Mouse (Mus musculus): ENCODE data around the gene Cir1. TPM values are rescaled to one million over a fixed set of nuclear protein-coding genes. Genes with fewer than 3 reads are reported as not detected.

Gene Cir1
- total RNA-seq, 1 experiment = 7.4 TPM

DNA sequence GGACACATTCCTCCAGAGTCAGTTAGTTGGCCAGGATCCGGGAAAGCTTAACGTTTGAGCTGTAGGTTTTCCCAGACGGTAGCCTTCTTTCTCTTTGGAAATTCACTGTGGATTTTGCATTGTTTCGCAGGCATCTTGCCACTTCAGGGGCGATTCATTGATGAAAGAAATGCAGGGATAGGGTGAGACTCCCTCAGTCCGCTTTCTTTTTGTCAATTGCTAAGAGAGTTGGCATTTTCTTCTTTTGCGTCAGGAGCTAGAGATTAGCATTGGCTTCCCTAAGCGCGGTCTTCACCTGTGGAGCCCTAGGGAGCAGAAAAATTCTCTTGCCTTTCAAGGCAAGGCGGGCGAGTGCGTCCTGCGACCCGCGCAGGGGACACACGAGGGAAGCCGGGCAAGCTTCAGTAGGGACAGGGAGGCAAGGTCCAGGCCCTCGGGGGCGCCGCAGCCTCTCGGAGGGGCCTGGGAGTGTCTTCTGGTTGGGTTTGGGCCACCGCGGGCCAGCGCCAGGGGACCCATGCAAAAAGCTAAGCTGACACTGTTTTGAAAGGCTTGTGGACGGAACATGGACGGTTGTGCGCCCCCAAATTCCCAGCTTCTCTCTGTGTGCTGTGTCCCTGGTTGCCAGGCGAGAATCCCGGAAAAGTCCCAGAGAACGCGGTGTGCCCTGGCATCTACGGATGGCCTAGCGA, 32.0 kb downstream of the Cir1 start:
- H3K4me1 ChIP-seq (ENCODE audit: control insufficient read depth in 2 of 2, insufficient read depth in 2 of 2, low read length in 2 of 2, poor library complexity in 1 of 2) = peaks cover 0 to 5% of the 10 kb centered on the region in 2 experiments; a peak in 1 of 4 replicates
- no peak overlapping the region for H3K27ac ChIP-seq (ENCODE audit: insufficient read depth, low read depth, low read length, poor library complexity, severe bottlenecking)
- no peaks in the 10 kb centered on the region for H3K9me3 ChIP-seq (ENCODE audit: control insufficient read depth, insufficient read depth, low read depth, low read length)
- in situ Hi-C loops (cut with MboI; ENCODE audit: low sequenced_read_pairs in 2 of 2, unreplicated experiment in 2 of 2) = loop anchor here in 1 of 2 experiments (10.0 to 25.0 kb wide), 2 partner anchors 216 to 1043 kb away; no protein-coding TSS in a partner anchor
- no peak for DNase-seq (ENCODE audit: low read depth, low spot score)
- H3K36me3 ChIP-seq (ENCODE audit: control insufficient read depth, insufficient read depth, low read length, poor library complexity, severe bottlenecking) = no peaks in the 10 kb centered on the region
- no peak for TF ChIP-seq MAFK (IDR thresholded peaks at IDR 0.05; ENCODE audit: insufficient read depth, low read depth, low read length)
- TF ChIP-seq HCFC1 (IDR thresholded peaks at IDR 0.05; ENCODE audit: borderline replicate concordance, insufficient read depth, low read length) = no peak
- no peak for TF ChIP-seq ZC3H11A (IDR thresholded peaks at IDR 0.05; ENCODE audit: borderline replicate concordance, low read depth, low read length)
- no peak for TF ChIP-seq CHD2 (IDR thresholded peaks at IDR 0.05; ENCODE audit: low read depth, low read length)
- TF ChIP-seq ZNF384 (IDR thresholded peaks at IDR 0.05; ENCODE audit: low read depth, low read length) = no peak
- no peak overlapping the region for H3K9ac ChIP-seq (ENCODE audit: insufficient read depth, low read depth, low read length, poor library complexity, severe bottlenecking)
- peak overlapping the region; percentile 36 to 42 for H3K4me3 ChIP-seq (ENCODE audit: insufficient read depth in 1 of 2, low read depth in 1 of 2, low read length in 2 of 2, poor library complexity in 1 of 2, severe bottlenecking in 1 of 2)

DNA sequence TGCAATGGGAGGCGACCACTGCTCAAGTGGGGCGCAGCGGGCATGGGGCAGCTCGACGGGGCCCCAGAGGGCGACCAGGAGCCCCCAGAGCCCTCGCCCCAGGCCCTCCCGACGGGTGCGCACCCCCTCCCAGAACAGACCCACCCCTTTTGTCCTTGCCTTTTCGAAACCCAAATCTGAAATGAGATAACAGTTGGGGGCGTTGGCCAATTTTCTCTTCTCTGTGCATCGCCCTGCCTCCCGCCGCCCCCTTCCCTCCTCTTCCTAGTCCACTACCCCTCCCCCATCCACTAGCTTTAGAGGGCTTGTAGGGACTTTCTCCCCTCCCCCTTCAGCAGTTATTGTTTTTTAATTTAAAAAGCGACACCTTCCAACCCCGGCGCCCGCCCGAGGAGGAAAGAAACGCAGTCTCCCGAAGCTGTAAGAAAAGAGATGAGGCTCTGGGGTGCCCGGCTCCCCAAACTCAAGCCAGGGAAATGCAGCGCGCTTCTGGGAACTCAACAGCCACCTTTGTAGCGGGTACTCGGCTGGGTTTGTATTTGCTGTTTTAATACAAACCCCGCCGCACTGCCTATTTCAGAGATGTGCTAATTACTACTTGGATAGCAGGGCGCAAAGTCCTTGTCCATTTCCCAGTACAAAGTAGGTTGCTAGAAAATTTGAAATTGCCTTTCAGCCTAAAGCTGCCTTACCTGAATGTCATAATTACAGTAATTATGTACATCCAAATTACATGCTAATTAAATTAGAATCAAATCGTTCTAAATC, 33.0 kb downstream of the Cir1 start:
- Histone ChIP-seq H3K36me3 (ENCODE audit: control insufficient read depth, insufficient read depth, low read length, poor library complexity, severe bottlenecking) (no peaks in the 10 kb centered on the region), H3K9me3 (ENCODE audit: control insufficient read depth, insufficient read depth, low read depth, low read length) (no peaks in the 10 kb centered on the region), H3K27ac (ENCODE audit: insufficient read depth, low read depth, low read length, poor library complexity, severe bottlenecking) (no peak overlapping the region), H3K4me1 (ENCODE audit: control insufficient read depth in 2 of 2, insufficient read depth in 2 of 2, low read length in 2 of 2, poor library complexity in 1 of 2) (peaks cover 0 to 5% of the 10 kb centered on the region in 2 experiments; a peak in 1 of 4 replicates), H3K4me3 (ENCODE audit: insufficient read depth in 1 of 2, low read depth in 1 of 2, low read length in 2 of 2, poor library complexity in 1 of 2, severe bottlenecking in 1 of 2) (peak overlapping the region; percentile 49 to 50), H3K9ac (ENCODE audit: insufficient read depth, low read depth, low read length, poor library complexity, severe bottlenecking) (no peak overlapping the region)
- in situ Hi-C loops (cut with MboI; ENCODE audit: low sequenced_read_pairs in 2 of 2, unreplicated experiment in 2 of 2) = loop anchor here in 1 of 2 experiments (10.0 to 25.0 kb wide), 4 partner anchors 215 to 1745 kb away; partner anchors contain the start of gene Hoxd13
- no peak for TF ChIP-seq CHD2 (IDR thresholded peaks at IDR 0.05; ENCODE audit: low read depth, low read length)
- TF ChIP-seq ZC3H11A (IDR thresholded peaks at IDR 0.05; ENCODE audit: borderline replicate concordance, low read depth, low read length) = no peak
- no peak for TF ChIP-seq HCFC1 (IDR thresholded peaks at IDR 0.05; ENCODE audit: borderline replicate concordance, insufficient read depth, low read length)
- no peak for TF ChIP-seq MAFK (IDR thresholded peaks at IDR 0.05; ENCODE audit: insufficient read depth, low read depth, low read length)
- TF ChIP-seq ZNF384 (IDR thresholded peaks at IDR 0.05; ENCODE audit: low read depth, low read length) = no peak
- no peak for DNase-seq (ENCODE audit: low read depth, low spot score)

DNA sequence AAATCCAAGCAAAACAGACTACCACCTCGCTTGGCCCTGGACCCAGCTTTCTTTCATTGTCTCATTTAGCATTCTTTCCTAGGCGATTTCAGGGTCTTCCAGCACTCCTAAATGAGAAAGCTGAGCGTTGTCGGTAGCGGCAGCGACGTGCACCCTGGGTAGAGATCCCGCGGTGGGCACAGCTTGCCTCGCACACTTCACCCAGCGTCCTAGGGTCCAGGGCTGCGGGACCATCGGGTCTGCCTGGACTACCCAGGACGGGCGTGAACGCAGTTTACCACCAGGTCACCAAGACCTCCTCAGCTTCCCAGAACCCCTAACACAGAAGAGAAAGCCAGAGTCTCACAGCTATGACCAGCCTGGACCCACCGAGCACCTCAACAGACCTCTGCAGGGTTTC, 33.6 kb downstream of the Cir1 start:
- no peak for DNase-seq (ENCODE audit: low read depth, low spot score)
- H3K9ac ChIP-seq (ENCODE audit: insufficient read depth, low read depth, low read length, poor library complexity, severe bottlenecking) = no peak overlapping the region

DNA sequence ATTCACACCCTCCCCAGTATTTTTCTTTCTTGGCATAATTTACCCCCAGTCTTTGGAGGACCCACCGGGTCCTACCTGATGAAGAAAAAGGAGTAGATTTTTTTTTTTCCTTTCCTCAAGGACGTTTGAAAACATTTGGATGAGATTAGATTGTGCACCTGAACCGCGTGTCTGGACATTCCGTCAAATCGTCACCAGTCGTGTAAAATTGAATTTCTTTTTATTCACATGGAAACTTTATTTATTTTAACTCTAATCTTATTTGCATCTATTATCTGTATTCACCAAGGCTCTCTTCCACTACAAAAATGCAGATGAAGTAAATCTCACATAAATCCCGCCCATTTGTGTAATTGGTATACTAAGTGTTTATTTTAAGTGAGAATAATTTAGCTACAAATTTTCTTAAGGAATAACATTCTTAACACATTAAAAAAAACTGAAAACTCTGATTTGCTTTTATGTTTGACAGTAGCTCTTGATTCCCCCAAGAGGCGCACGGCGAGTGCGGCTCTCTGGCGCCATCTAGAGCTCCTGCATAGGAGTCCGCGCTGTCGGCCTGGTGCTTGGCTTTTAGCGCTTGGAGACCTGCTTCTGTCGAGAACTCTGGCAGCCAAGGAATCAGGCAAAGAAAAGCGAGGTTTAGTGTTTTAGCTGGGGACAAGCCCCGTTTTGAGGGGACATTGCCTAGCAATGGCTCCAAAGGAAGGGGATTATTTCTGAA, 34.2 kb downstream of the Cir1 start:
- TF ChIP-seq MAFK (IDR thresholded peaks at IDR 0.05; ENCODE audit: insufficient read depth, low read depth, low read length) (no peak), ZNF384 (IDR thresholded peaks at IDR 0.05; ENCODE audit: low read depth, low read length) (no peak), ZC3H11A (IDR thresholded peaks at IDR 0.05; ENCODE audit: borderline replicate concordance, low read depth, low read length) (peak; percentile 61; the same call in 1 of the 2 replicates)

More for the DNA sequence above, 33.6 kb downstream of the Cir1 start:
- Histone ChIP-seq H3K4me3 (ENCODE audit: insufficient read depth in 1 of 2, low read depth in 1 of 2, low read length in 2 of 2, poor library complexity in 1 of 2, severe bottlenecking in 1 of 2) (peak overlapping the region; percentile 49 to 50), H3K27ac (ENCODE audit: insufficient read depth, low read depth, low read length, poor library complexity, severe bottlenecking) (no peak overlapping the region), H3K36me3 (ENCODE audit: control insufficient read depth, insufficient read depth, low read length, poor library complexity, severe bottlenecking) (no peaks in the 10 kb centered on the region), H3K4me1 (ENCODE audit: control insufficient read depth in 2 of 2, insufficient read depth in 2 of 2, low read length in 2 of 2, poor library complexity in 1 of 2) (peaks cover 0 to 5% of the 10 kb centered on the region in 2 experiments; a peak in 1 of 4 replicates), H3K9me3 (ENCODE audit: control insufficient read depth, insufficient read depth, low read depth, low read length) (no peaks in the 10 kb centered on the region)
- TF ChIP-seq CHD2 (IDR thresholded peaks at IDR 0.05; ENCODE audit: low read depth, low read length) (no peak), ZNF384 (IDR thresholded peaks at IDR 0.05; ENCODE audit: low read depth, low read length) (no peak), ZC3H11A (IDR thresholded peaks at IDR 0.05; ENCODE audit: borderline replicate concordance, low read depth, low read length) (no peak)
- in situ Hi-C loops (cut with MboI; ENCODE audit: low sequenced_read_pairs in 2 of 2, unreplicated experiment in 2 of 2) = loop anchor here in 1 of 2 experiments (10.0 to 25.0 kb wide), 3 partner anchors 1042 to 1744 kb away; partner anchors contain the start of gene Hoxd13

More for the DNA sequence above, 34.2 kb downstream of the Cir1 start:
- Histone ChIP-seq H3K9ac (ENCODE audit: insufficient read depth, low read depth, low read length, poor library complexity, severe bottlenecking) (no peak overlapping the region), H3K9me3 (ENCODE audit: control insufficient read depth, insufficient read depth, low read depth, low read length) (no peaks in the 10 kb centered on the region), H3K4me3 (ENCODE audit: insufficient read depth in 1 of 2, low read depth in 1 of 2, low read length in 2 of 2, poor library complexity in 1 of 2, severe bottlenecking in 1 of 2) (peak overlapping the region in 1 of 2 experiments; percentile 49; a peak in 2 of 4 replicates), H3K4me1 (ENCODE audit: control insufficient read depth in 2 of 2, insufficient read depth in 2 of 2, low read length in 2 of 2, poor library complexity in 1 of 2) (peaks cover 0 to 5% of the 10 kb centered on the region in 2 experiments; a peak in 1 of 4 replicates), H3K27ac (ENCODE audit: insufficient read depth, low read depth, low read length, poor library complexity, severe bottlenecking) (no peak overlapping the region), H3K36me3 (ENCODE audit: control insufficient read depth, insufficient read depth, low read length, poor library complexity, severe bottlenecking) (no peaks in the 10 kb centered on the region)
- peak; percentile 89 for DNase-seq (ENCODE audit: low read depth, low spot score)
- in situ Hi-C loops (cut with MboI; ENCODE audit: low sequenced_read_pairs in 2 of 2, unreplicated experiment in 2 of 2) = loop anchor here in 1 of 2 experiments (10.0 to 25.0 kb wide), 3 partner anchors 1041 to 1743 kb away; partner anchors contain the start of gene Hoxd13

All from ES-E14 (cell line).